Mouse (Mus musculus): ENCODE measurements around the gene Gm49322. TPM values are rescaled to one million over a fixed set of nuclear protein-coding genes. Genes with fewer than 3 reads are reported as not detected.
A peak's percentile ranks its signal among the peaks of the same experiment; 100 is the strongest.

The Gm49322 gene
- polyA plus RNA-seq, 1 experiment from 2014 or later = 4.0 TPM

DNA sequence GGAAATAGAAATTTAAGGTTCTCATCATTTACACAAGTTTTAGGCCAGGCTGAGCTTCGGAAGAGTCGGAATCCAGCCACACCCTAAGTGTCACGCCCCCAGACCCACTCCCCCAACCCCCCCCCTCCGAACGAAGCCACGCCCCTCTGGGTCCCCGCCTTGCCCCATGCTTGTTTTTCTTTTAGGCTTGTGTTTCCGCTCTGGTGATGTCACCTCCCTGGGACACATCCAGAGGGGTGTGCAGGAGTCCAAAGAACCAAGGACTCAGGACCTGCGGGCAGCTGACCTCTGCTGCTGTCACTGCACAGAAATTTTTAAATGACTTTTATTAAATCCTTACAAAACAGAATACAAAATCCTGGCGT is 59.2 kb downstream of the Gm49322 start:
- Histone ChIP-seq H3K9ac (ENCODE audit: low read depth, low read length) (peak overlapping the region; percentile 56; the same call in 1 of the 2 replicates), H3K4me1 (ENCODE audit: control insufficient read depth, insufficient read depth, low read length) (peaks cover 28% of the 10 kb centered on the region), H3K4me3 (ENCODE audit: low read length) (no peak overlapping the region), H3K27me3 (replicated peaks; ENCODE audit: control insufficient read depth, insufficient read depth, low read length) (no peaks in the 10 kb centered on the region), H3K9me3 (ENCODE audit: control insufficient read depth, low read length) (no peaks in the 10 kb centered on the region), H3K36me3 (ENCODE audit: control insufficient read depth, insufficient read depth, low read length) (peaks cover 30% of the 10 kb centered on the region), H3K4me2 (ENCODE audit: low read depth, low read length) (peak overlapping the region; percentile 31), H3K27ac (ENCODE audit: low read length) (peak overlapping the region; percentile 78)
- peak; percentile 60 for ATAC-seq
- WGBS = 12% methylated on average over 10 of the region's 10 CpGs

Small RNA genes within 50 kb of the gene (microRNA-seq; reads per million reads assigned to microRNA genes)
- not detected for gene Mir6912

Other genes with a start within 250 kb of the Gm49322 start
- gene Plk5, start 249.6 kb upstream of the Gm49322 start, polyA plus RNA-seq (2015; fragmentation: Nextera tagmentation; extraction: Ambion mirVana) = 0.39 and 0.64 TPM in 2 replicates
- 1.9 and 2.7 TPM in 2 replicates for gene Mex3d, start 218.4 kb upstream of the Gm49322 start, polyA plus RNA-seq (2015; fragmentation: Nextera tagmentation; extraction: Ambion mirVana)
- 133 and 144 TPM in 2 replicates for gene Mbd3, start 206.5 kb upstream of the Gm49322 start, polyA plus RNA-seq (2015; fragmentation: Nextera tagmentation; extraction: Ambion mirVana)
- gene Uqcr11, start 199.2 kb upstream of the Gm49322 start, polyA plus RNA-seq (2015; fragmentation: Nextera tagmentation; extraction: Ambion mirVana) = 1,179 and 1,252 TPM in 2 replicates
- 62.7 and 62.9 TPM in 2 replicates for gene Tcf3, start 172.4 kb upstream of the Gm49322 start, polyA plus RNA-seq (2015; fragmentation: Nextera tagmentation; extraction: Ambion mirVana)
- 0.06 and 0.10 TPM in 2 replicates for gene Onecut3, start 111.2 kb upstream of the Gm49322 start, polyA plus RNA-seq (2015; fragmentation: Nextera tagmentation; extraction: Ambion mirVana)
- gene Atp8b3, start 66.9 kb upstream of the Gm49322 start, polyA plus RNA-seq (2015; fragmentation: Nextera tagmentation; extraction: Ambion mirVana) = 0.09 and 0.17 TPM in 2 replicates
- gene Rexo1, start 44.5 kb upstream of the Gm49322 start, polyA plus RNA-seq (2015; fragmentation: Nextera tagmentation; extraction: Ambion mirVana) = 21.5 and 21.9 TPM in 2 replicates
- gene Klf16, start 28.7 kb upstream of the Gm49322 start, polyA plus RNA-seq (2015; fragmentation: Nextera tagmentation; extraction: Ambion mirVana) = 7.0 and 7.4 TPM in 2 replicates
- gene Abhd17a, start 15.7 kb upstream of the Gm49322 start, polyA plus RNA-seq (2015; fragmentation: Nextera tagmentation; extraction: Ambion mirVana) = 63.1 and 79.7 TPM in 2 replicates
- gene Scamp4, start 3.1 kb upstream of the Gm49322 start, polyA plus RNA-seq (2015; fragmentation: Nextera tagmentation; extraction: Ambion mirVana) = 125 and 127 TPM in 2 replicates
- 8.4 and 9.4 TPM in 2 replicates for gene Adat3, start 3.1 kb upstream of the Gm49322 start, polyA plus RNA-seq (2015; fragmentation: Nextera tagmentation; extraction: Ambion mirVana)
- gene Csnk1g2, start 16.8 kb downstream of the Gm49322 start, polyA plus RNA-seq (2015; fragmentation: Nextera tagmentation; extraction: Ambion mirVana) = 15.1 and 22.2 TPM in 2 replicates
- gene Btbd2, start 51.0 kb downstream of the Gm49322 start, polyA plus RNA-seq (2015; fragmentation: Nextera tagmentation; extraction: Ambion mirVana) = 9.2 and 10.6 TPM in 2 replicates
- 18.3 and 49.9 TPM in 2 replicates for gene Mknk2, start 72.1 kb downstream of the Gm49322 start, polyA plus RNA-seq (2015; fragmentation: Nextera tagmentation; extraction: Ambion mirVana)
- 39.8 and 41.8 TPM in 2 replicates for gene Mob3a, start 96.0 kb downstream of the Gm49322 start, polyA plus RNA-seq (2015; fragmentation: Nextera tagmentation; extraction: Ambion mirVana)
- gene Izumo4, start 96.2 kb downstream of the Gm49322 start, polyA plus RNA-seq (2015; fragmentation: Nextera tagmentation; extraction: Ambion mirVana) = 18.5 and 25.0 TPM in 2 replicates
- gene Ap3d1, start 136.2 kb downstream of the Gm49322 start, polyA plus RNA-seq (2015; fragmentation: Nextera tagmentation; extraction: Ambion mirVana) = 57.9 and 58.4 TPM in 2 replicates
- gene Dot1l, start 149.2 kb downstream of the Gm49322 start, polyA plus RNA-seq (2015; fragmentation: Nextera tagmentation; extraction: Ambion mirVana) = 9.5 and 9.7 TPM in 2 replicates
- 62.3 and 63.0 TPM in 2 replicates for gene Sf3a2, start 192.2 kb downstream of the Gm49322 start, polyA plus RNA-seq (2015; fragmentation: Nextera tagmentation; extraction: Ambion mirVana)
- 120 and 135 TPM in 2 replicates for gene Plekhj1, start 192.6 kb downstream of the Gm49322 start, polyA plus RNA-seq (2015; fragmentation: Nextera tagmentation; extraction: Ambion mirVana)
- 0.07 and 0.10 TPM in 2 replicates for gene Amh, start 199.2 kb downstream of the Gm49322 start, polyA plus RNA-seq (2015; fragmentation: Nextera tagmentation; extraction: Ambion mirVana)
- 0.70 and 0.82 TPM in 2 replicates for gene Jsrp1, start 207.5 kb downstream of the Gm49322 start, polyA plus RNA-seq (2015; fragmentation: Nextera tagmentation; extraction: Ambion mirVana)
- gene Oaz1, start 220.6 kb downstream of the Gm49322 start, polyA plus RNA-seq (2015; fragmentation: Nextera tagmentation; extraction: Ambion mirVana) = 1,610 and 1,714 TPM in 2 replicates
- 0.07 and 0.10 TPM in 2 replicates for gene Lingo3, start 238.0 kb downstream of the Gm49322 start, polyA plus RNA-seq (2015; fragmentation: Nextera tagmentation; extraction: Ambion mirVana)
- gene Lsm7, start 249.2 kb downstream of the Gm49322 start, polyA plus RNA-seq (2015; fragmentation: Nextera tagmentation; extraction: Ambion mirVana) = 198 and 240 TPM in 2 replicates
- gene Sppl2b, start 249.3 kb downstream of the Gm49322 start, polyA plus RNA-seq (2015; fragmentation: Nextera tagmentation; extraction: Ambion mirVana) = 36.2 and 36.6 TPM in 2 replicates

All from intestine, embryonic 16.5 days (tissue).